Mouse (Mus musculus): Measurements from ENCODE around the gene Alg1.
"Not testable (repeated sequence)": the region's sequence is repeated elsewhere in the genome, so short reads cannot be mapped to it uniquely, and the experiment has no call there.

GRCm38 (mm10) chr16:5227501-5227900, 5.9 kb upstream of the Alg1 start:
- TF ChIP-seq POLR2A (IDR thresholded peaks at IDR 0.05; ENCODE audit: borderline replicate concordance, low read depth, low read length); CTCF (IDR thresholded peaks at IDR 0.05; ENCODE audit: low read depth, low read length): not testable (repeated sequence)

Measured in bone marrow macrophage, adult 2 months (primary cell).